Mouse (Mus musculus): ENCODE measurements around the gene Olfr649.

The Olfr649 gene

GRCm38 (mm10) chr7:104195885-104196284, at the start of gene Olfr649:
Olfr649 (minus strand) TSS chr7:104195985.
- no peak for DNase-seq (ENCODE audit: low spot score in 2 of 2)

- peak; percentile 77 to 81 for DNase-seq (ENCODE audit: low spot score in 2 of 2)
Observed at GRCm38 (mm10) chr7:104244287-104245181, 48.7 kb upstream of the Olfr649 start, which contains the start of gene Trim34a. Trim34a (plus strand) TSS chr7:104244457.

- DNase-seq (ENCODE audit: low spot score in 2 of 2) = no peak
Observed at GRCm38 (mm10) chr7:104243616-104244015, 47.8 kb upstream of the Olfr649 start.

GRCm38 (mm10) chr7:104240857-104241256, 45.1 kb upstream of the Olfr649 start:
- DNase-seq (ENCODE audit: low spot score in 2 of 2) = peak; percentile 21 to 47

GRCm38 (mm10) chr7:104231203-104231602, 35.4 kb upstream of the Olfr649 start:
- DNase-seq (ENCODE audit: low spot score in 2 of 2) = peak; percentile 24 to 29

- DNase-seq (ENCODE audit: low spot score in 2 of 2) = no peak
Observed at GRCm38 (mm10) chr7:104218701-104219569, 23.1 kb upstream of the Olfr649 start, which contains the start of gene Trim6. Trim6 (plus strand) TSS chr7:104218793.

- no peak for DNase-seq (ENCODE audit: low spot score in 2 of 2)
Observed at GRCm38 (mm10) chr7:104217881-104218280, 22.1 kb upstream of the Olfr649 start.

GRCm38 (mm10) chr7:104216011-104216535, 20.3 kb upstream of the Olfr649 start:
- DNase-seq (ENCODE audit: low spot score in 2 of 2) = no peak

- DNase-seq (ENCODE audit: low spot score in 2 of 2) = no peak
Observed at GRCm38 (mm10) chr7:104206197-104206596, 10.4 kb upstream of the Olfr649 start.

GRCm38 (mm10) chr7:104199822-104200221, 4.0 kb upstream of the Olfr649 start:
- DNase-seq (ENCODE audit: low spot score in 2 of 2) = peak; percentile 69 to 75

- DNase-seq (ENCODE audit: low spot score in 2 of 2) = no peak
Observed at GRCm38 (mm10) chr7:104191275-104191674, 4.5 kb downstream of the Olfr649 start.

GRCm38 (mm10) chr7:104183292-104183691, 12.5 kb downstream of the Olfr649 start, which contains the start of gene Olfr648:
Olfr648 (minus strand) TSS chr7:104183392.
- no peak for DNase-seq (ENCODE audit: low spot score in 2 of 2)

- no peak for DNase-seq (ENCODE audit: low spot score in 2 of 2)
Observed at GRCm38 (mm10) chr7:104179074-104179473, 16.7 kb downstream of the Olfr649 start.

- no peak for DNase-seq (ENCODE audit: low spot score in 2 of 2)
Observed at GRCm38 (mm10) chr7:104178422-104179054, 17.2 kb downstream of the Olfr649 start.

GRCm38 (mm10) chr7:104175085-104175484, 20.7 kb downstream of the Olfr649 start:
- DNase-seq (ENCODE audit: low spot score in 2 of 2) = no peak

GRCm38 (mm10) chr7:104169634-104170204, 26.1 kb downstream of the Olfr649 start:
- peak; percentile 22 to 29 for DNase-seq (ENCODE audit: low spot score in 2 of 2)

GRCm38 (mm10) chr7:104167105-104167504, 28.7 kb downstream of the Olfr649 start:
- no peak for DNase-seq (ENCODE audit: low spot score in 2 of 2)

- DNase-seq (ENCODE audit: low spot score in 2 of 2) = no peak
Observed at GRCm38 (mm10) chr7:104150456-104150855, 45.3 kb downstream of the Olfr649 start, which contains the start of gene Ubqlnl. Ubqlnl (minus strand) TSS chr7:104150556.

- DNase-seq (ENCODE audit: low spot score in 2 of 2) = no peak
Observed at GRCm38 (mm10) chr7:104143179-104143578, 52.6 kb downstream of the Olfr649 start, which contains the start of gene Ubqln3. Ubqln3 (minus strand) TSS chr7:104143279.

Measured in spleen, postnatal 36 days (tissue).